Mouse (Mus musculus) thymus, adult 2 months (tissue): ENCODE results near the gene Nrp2.

Experiments
- CTCF ChIP-seq: fragments of 200-500 bp; IDR thresholded peaks from 2 replicates; pipeline ENCODE4 v1.5.1; 2012; ENCODE audit warnings: mild to moderate bottlenecking, control low read depth, low read length, moderate library complexity, borderline replicate concordance; ENCODE audit not compliant: control insufficient read depth, poor library complexity, insufficient read depth; ENCODE audit errors: extremely low read depth
- POLR2A ChIP-seq: fragments of 200-500 bp; IDR thresholded peaks from 2 replicates; pipeline ENCODE4 v1.6.1; 2012; ENCODE audit warnings: mild to moderate bottlenecking, low read length, control low read depth, moderate library complexity; ENCODE audit not compliant: control insufficient read depth, poor library complexity, insufficient read depth; ENCODE audit errors: extremely low read depth

- TF ChIP-seq POLR2A (no peak), CTCF (no peak)
These were observed 48.6 kb upstream of the Nrp2 start for GRCm38 (mm10) chr1:62654436-62654835.
